Mouse (Mus musculus) stomach, postnatal 0 days (tissue): ENCODE measurements at regions not wholly inside any gene's neighbourhood (a gene's known extent, or its start where the extent isn't known, plus 50 kb on each side); places are given as distances from the start of the nearest gene placed in this dataset.

Experiments used
- ATAC-seq: fragments of 200-750 bp; cut with Nextera tagmentation; 2 replicates; pipeline ENCODE4 v1.8.0; 2017; ENCODE audit not compliant: low FRiP score, low TSS enrichment
- DNase-seq: peaks from one replicate; pipeline ENCODE4 v3.0.0-alpha.2; 2016; ENCODE audit warnings: low spot score
- H3K27ac ChIP-seq: fragments of 300-500 bp; sonication (generic); replicated peaks from 2 replicates; pipeline ENCODE4 v1.5.1; 2014; ENCODE audit warnings: mild to moderate bottlenecking, control low read depth
- H3K27me3 ChIP-seq: fragments of 300-500 bp; sonication (generic); 2 replicates; pipeline ENCODE4 v1.6.1; 2014; ENCODE audit warnings: low read length; ENCODE audit not compliant: control insufficient read depth, insufficient read depth
- H3K36me3 ChIP-seq: fragments of 300-500 bp; sonication (generic); 2 replicates; pipeline ENCODE4 v1.6.1; 2014; ENCODE audit warnings: low read length, mixed read lengths; ENCODE audit not compliant: control insufficient read depth, insufficient read depth
- H3K4me1 ChIP-seq: fragments of 300-500 bp; sonication (generic); replicated peaks from 2 replicates; pipeline ENCODE4 v1.6.1; 2014; ENCODE audit warnings: antibody characterized with exemption; ENCODE audit not compliant: control insufficient read depth, insufficient read depth
- H3K4me2 ChIP-seq: fragments of 300-500 bp; sonication (generic); replicated peaks from 2 replicates; pipeline ENCODE4 v1.6.1; 2014; ENCODE audit warnings: low read depth, mild to moderate bottlenecking, control low read depth, moderate library complexity
- H3K4me3 ChIP-seq: fragments of 300-500 bp; sonication (generic); 2 replicates; pipeline ENCODE4 v1.5.1; 2014; ENCODE audit warnings: low read depth, low read length, control low read depth
- H3K9ac ChIP-seq: fragments of 300-500 bp; sonication (generic); 2 replicates; pipeline ENCODE4 v1.6.1; 2014; ENCODE audit warnings: mild to moderate bottlenecking, low read length, control low read depth, mixed read lengths
- H3K9me3 ChIP-seq: fragments of 300-500 bp; sonication (generic); 2 replicates; pipeline ENCODE4 v1.6.1; 2016; ENCODE audit warnings: low read length; ENCODE audit not compliant: control insufficient read depth
- CTCF ChIP-seq: IDR thresholded peaks from 2 replicates; pipeline ENCODE4 v1.5.1; 2016; ENCODE audit warnings: antibody characterized with exemption, low read depth, mild to moderate bottlenecking, moderate library complexity
- EP300 ChIP-seq: optimal IDR thresholded peaks from 2 replicates; pipeline ENCODE3; 2016; ENCODE audit warnings: antibody characterized with exemption
- WGBS: fragments of 180-500 bp; shearing (Covaris S2); extraction: QIAGEN DNeasy Blood & Tissue Kit; methylation state at CpG from one replicate; pipeline ENCODE4 v1.1.7; 2014; 5-methylcytosine and 5-hydroxymethylcytosine counted together

GRCm38 (mm10) chr1:12345439-12345819 lies 931.5 kb downstream of the A830018L16Rik start:
- Histone ChIP-seq H3K9ac (no peak overlapping the region), H3K27ac (no peak overlapping the region), H3K4me1 (no peaks in the 10 kb centered on the region), H3K4me3 (no peak overlapping the region), H3K4me2 (no peak overlapping the region), H3K36me3 (no peaks in the 10 kb centered on the region), H3K27me3 (no peaks in the 10 kb centered on the region), H3K9me3 (no peaks in the 10 kb centered on the region)
- TF ChIP-seq CTCF (no peak), EP300 (no peak)
- ATAC-seq (no peak), DNase-seq (no peak)
- 53% methylated on average over 3 of the region's 3 CpGs for WGBS

GRCm38 (mm10) chr1:12354531-12354930 lies 940.6 kb downstream of the A830018L16Rik start:
- no peak overlapping the region for H3K4me2 ChIP-seq
- no peaks in the 10 kb centered on the region for H3K4me1 ChIP-seq
- H3K9me3 ChIP-seq, result no peaks in the 10 kb centered on the region
- DNase-seq (no peak), ATAC-seq (no peak)
- no peak overlapping the region for H3K4me3 ChIP-seq
- H3K9ac ChIP-seq, result no peak overlapping the region
- TF ChIP-seq EP300, result no peak
- TF ChIP-seq CTCF, result no peak
- H3K36me3 ChIP-seq, result no peaks in the 10 kb centered on the region
- H3K27me3 ChIP-seq, result no peaks in the 10 kb centered on the region
- no peak overlapping the region for H3K27ac ChIP-seq

GRCm38 (mm10) chr1:12367872-12368271 lies 954.0 kb downstream of the A830018L16Rik start:
- TF ChIP-seq CTCF (no peak), EP300 (no peak)
- Histone ChIP-seq H3K4me3 (no peak overlapping the region), H3K9ac (no peak overlapping the region), H3K9me3 (no peaks in the 10 kb centered on the region), H3K27ac (no peak overlapping the region), H3K4me1 (no peaks in the 10 kb centered on the region), H3K4me2 (no peak overlapping the region), H3K36me3 (no peaks in the 10 kb centered on the region), H3K27me3 (no peaks in the 10 kb centered on the region)
- no peak for ATAC-seq
- 95% methylated on average over 6 of the region's 6 CpGs for WGBS
- DNase-seq, result no peak

GRCm38 (mm10) chr1:12372968-12373367 lies 959.1 kb downstream of the A830018L16Rik start:
- Histone ChIP-seq H3K27ac (no peak overlapping the region), H3K36me3 (no peaks in the 10 kb centered on the region), H3K9ac (no peak overlapping the region), H3K9me3 (no peaks in the 10 kb centered on the region), H3K27me3 (no peaks in the 10 kb centered on the region), H3K4me3 (no peak overlapping the region), H3K4me2 (no peak overlapping the region), H3K4me1 (no peaks in the 10 kb centered on the region)
- ATAC-seq (no peak), DNase-seq (no peak)
- TF ChIP-seq EP300 (no peak), CTCF (no peak)

GRCm38 (mm10) chr1:12398146-12398884 lies 984.4 kb downstream of the A830018L16Rik start:
- H3K36me3 ChIP-seq, result no peaks in the 10 kb centered on the region
- H3K9me3 ChIP-seq, result no peaks in the 10 kb centered on the region
- 0 out of 2 replicates have a peak overlapping the region, but pooled peaks have one; percentile 49 for H3K27ac ChIP-seq
- TF ChIP-seq EP300 (no peak), CTCF (no peak)
- no peak for ATAC-seq
- no peak overlapping the region for H3K9ac ChIP-seq
- no peaks in the 10 kb centered on the region for H3K27me3 ChIP-seq
- no peak overlapping the region for H3K4me2 ChIP-seq
- peak; percentile 16 for DNase-seq
- 12% methylated on average over 7 of the region's 7 CpGs for WGBS
- H3K4me3 ChIP-seq, result no peak overlapping the region
- no peaks in the 10 kb centered on the region for H3K4me1 ChIP-seq

GRCm38 (mm10) chr1:12405391-12406270 lies 991.7 kb downstream of the A830018L16Rik start:
- no peak overlapping the region for H3K9ac ChIP-seq
- no peaks in the 10 kb centered on the region for H3K9me3 ChIP-seq
- no peaks in the 10 kb centered on the region for H3K4me1 ChIP-seq
- 45% methylated on average over 4 of the region's 4 CpGs for whole genome bisulfite sequencing
- ATAC-seq (no peak; the same call in 1 of the 2 replicates), DNase-seq (no peak)
- H3K4me2 ChIP-seq, result no peak overlapping the region
- H3K27me3 ChIP-seq, result no peaks in the 10 kb centered on the region
- TF ChIP-seq EP300 (no peak), CTCF (no peak)
- H3K27ac ChIP-seq, result no peak overlapping the region
- H3K36me3 ChIP-seq, result no peaks in the 10 kb centered on the region
- H3K4me3 ChIP-seq, result no peak overlapping the region
